Mouse (Mus musculus) kidney, adult 2 months (tissue): ENCODE measurements around the gene Odf3.

Experiments used
- CTCF ChIP-seq: fragments of 200-500 bp; conservative IDR thresholded peaks from 2 replicates; pipeline ENCODE4 v1.5.1; 2011; ENCODE audit warnings: low read depth, mild to moderate bottlenecking, control low read depth, low read length, moderate library complexity, mixed read lengths; ENCODE audit not compliant: insufficient read depth, insufficient read length
- POLR2A ChIP-seq: fragments of 200-500 bp; IDR thresholded peaks from one replicate; pipeline ENCODE4 v1.6.1; 2011; ENCODE audit warnings: low read depth, low read length, control low read depth

GRCm38 (mm10) chr7:140857550-140858505 is 10.2 kb downstream of the Odf3 start, which contains the start of gene Bet1l:
- TF ChIP-seq CTCF: no peak
- no peak for TF ChIP-seq POLR2A
